Mouse (Mus musculus): ENCODE results near the gene Gtf2i.

Gene Gtf2i

DNA sequence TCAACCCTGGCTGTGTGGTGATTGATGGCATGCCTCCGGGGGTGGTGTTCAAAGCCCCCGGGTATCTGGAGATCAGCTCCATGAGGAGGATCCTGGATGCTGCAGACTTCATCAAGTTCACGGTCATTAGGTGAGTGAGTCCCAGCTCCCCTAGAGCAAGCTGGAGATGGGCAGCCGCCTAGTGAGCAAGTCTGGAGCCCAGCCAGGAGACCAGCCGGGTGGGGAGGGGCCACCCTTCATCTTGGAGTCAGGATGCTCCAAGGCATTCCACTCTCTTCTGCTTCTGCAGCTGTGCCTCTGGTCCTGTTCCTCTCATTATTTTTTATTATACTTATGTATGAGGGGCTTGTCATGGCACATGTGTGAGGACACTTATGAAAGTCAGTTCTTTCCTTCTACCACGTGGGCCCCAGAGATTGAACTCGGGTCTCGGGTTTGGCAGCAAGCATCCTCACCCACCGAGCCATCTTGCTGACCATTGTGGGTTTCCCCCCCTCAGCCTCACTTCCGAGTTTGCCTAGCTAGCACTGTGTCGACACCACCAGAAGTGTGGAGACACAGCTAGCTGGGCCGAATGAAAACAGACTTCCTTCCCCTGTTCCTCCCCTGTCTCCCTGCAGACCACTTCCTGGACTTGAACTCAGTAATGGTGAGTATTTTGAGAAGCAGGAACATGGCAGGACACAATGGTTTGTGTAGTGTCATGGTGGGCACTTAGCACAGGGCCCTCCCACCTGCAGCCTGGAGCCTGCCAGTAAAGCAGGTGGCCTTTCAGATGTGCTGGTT lies 100.3 kb downstream of the Gtf2i start:
- DNase-seq (ENCODE audit: low read depth, low spot score), result no peak

DNA sequence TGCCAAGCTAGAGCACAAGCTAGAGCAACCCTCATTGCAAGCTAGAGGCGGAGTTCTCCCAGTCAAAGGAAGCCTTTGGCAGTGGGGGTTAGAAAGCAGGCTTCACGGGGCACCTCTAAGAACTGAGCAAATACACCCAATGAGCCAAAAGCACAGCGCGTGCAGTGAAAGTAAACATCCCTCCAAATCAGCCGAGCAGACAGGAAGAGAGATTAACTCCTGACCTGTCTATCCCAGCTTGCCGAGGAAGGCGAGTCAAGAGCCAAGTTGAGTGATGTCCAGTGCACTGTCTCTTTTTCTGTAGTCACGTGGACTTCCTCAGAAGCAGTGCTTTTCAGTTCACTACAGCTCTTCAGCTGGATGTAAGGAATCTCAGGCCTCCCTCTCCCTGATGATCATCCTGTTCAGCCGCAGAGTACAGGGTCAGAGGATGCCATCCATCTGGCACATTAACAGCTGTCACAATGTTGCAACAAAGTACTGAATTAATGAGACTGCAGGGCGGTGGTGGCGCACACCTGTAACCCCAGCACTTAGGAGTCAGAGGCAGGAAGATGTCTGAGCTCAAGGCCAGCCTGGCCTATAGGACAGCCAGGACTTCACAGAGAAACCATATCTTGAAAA lies 104.5 kb downstream of the Gtf2i start:
- DNase-seq (ENCODE audit: low read depth, low spot score), result no peak

DNA sequence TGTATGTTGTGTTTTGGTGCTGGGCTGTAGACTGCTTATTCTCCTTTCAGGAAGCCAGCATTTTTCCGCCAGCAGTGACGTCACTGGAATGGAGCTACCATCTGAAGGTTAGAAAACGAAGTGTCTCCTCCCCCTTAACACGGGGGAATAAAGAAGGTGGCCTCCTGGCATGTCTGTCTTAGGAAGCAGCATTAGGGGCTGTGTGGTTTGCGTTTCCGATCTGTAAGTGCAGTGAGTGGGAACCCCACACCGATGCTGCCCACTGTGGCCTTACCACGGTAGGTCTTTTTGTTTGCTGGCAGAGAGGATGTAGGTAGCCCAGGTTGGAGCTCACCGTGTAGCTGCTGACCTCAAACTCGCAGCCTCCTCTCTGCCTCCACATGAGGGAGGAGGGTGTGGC lies 107.8 kb downstream of the Gtf2i start:
- DNase-seq (ENCODE audit: low read depth, low spot score), result no peak

DNA sequence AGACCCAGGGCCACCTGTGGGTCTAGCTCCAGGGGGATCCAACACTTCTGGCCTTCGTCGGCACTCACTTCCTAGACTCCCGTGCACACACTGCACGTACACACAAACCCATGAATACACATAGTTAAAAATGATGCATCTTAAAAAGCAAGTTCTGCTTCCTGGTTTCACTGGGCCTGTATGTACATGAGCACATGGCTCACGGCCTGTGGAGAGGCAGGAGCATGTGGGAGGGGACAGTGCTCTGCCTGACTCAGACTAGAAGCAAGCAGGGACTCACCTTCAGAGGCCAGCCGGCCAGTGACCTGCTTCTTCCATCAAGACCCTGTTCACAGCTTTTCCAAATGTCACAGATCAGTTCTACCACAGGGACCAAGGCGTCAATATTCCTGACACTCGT lies 120.9 kb downstream of the Gtf2i start:
- DNase-seq (ENCODE audit: low read depth, low spot score), result no peak

DNA sequence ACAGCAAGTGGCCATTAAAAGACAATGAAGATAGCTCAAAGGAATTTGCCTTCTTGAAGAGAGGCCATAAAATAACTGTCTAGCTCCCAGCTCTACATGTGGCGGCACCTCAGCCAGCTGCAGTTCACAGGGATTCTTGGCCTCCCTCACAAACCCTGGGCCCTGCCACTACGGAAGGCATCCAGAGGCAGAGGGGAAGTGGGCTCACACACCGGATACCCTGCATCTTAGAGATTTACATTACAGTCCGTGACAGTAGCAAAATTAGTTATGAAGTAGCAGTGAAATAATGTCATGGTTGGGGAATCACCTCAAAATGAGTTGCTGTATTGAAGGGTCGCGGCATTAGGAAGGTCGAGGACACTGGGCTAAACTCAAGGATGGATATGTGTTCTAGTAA lies 126.0 kb downstream of the Gtf2i start:
- DNase-seq (ENCODE audit: low read depth, low spot score), result no peak

Data from R1 (cell line).